Mouse (Mus musculus) stomach, postnatal 0 days (tissue): ENCODE measurements around the gene Gm10643.

Experiments
- CTCF ChIP-seq: IDR thresholded peaks from 2 replicates; pipeline ENCODE4 v1.5.1; 2016; ENCODE audit warnings: antibody characterized with exemption, low read depth, mild to moderate bottlenecking, moderate library complexity
- EP300 ChIP-seq: optimal IDR thresholded peaks from 2 replicates; pipeline ENCODE3; 2016; ENCODE audit warnings: antibody characterized with exemption

- TF ChIP-seq CTCF (no peak), EP300 (no peak)
Observed at GRCm38 (mm10) chr8:84032777-84033176, 32.2 kb downstream of the Gm10643 start.
